Mouse (Mus musculus) stomach, postnatal 0 days (tissue): ENCODE results near the gene Ngdn.

Source experiments
- CTCF ChIP-seq: IDR thresholded peaks from 2 replicates; pipeline ENCODE4 v1.5.1; 2016; ENCODE audit warnings: antibody characterized with exemption, low read depth, mild to moderate bottlenecking, moderate library complexity
- EP300 ChIP-seq: optimal IDR thresholded peaks from 2 replicates; pipeline ENCODE3; 2016; ENCODE audit warnings: antibody characterized with exemption

DNA sequence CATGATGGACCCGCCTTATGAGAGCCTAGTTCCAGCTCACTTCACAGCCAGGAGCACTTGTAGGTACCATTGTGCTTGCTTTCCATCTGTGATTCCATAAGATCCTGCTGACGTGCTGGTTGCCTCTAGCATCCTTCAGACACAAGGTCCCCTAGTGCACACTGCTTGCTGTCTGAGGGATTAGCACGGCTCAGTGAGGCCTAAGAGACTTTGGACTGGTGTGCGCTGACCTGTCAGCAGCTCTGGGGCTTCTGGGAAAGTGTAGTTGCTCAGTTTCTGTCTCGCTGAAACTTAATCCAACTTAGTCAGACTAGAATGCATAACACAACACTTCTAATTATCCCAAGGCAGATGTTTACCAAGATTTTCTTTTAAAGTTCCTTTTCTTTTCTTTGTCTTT, 44.7 kb downstream of the Ngdn start:
- TF ChIP-seq EP300 (no peak), CTCF (no peak)
